Mouse (Mus musculus): ENCODE data around the gene Olfml2b. TPM values are rescaled to one million over a fixed set of nuclear protein-coding genes. Genes with fewer than 3 reads are reported as not detected.

Olfml2b gene
- total RNA-seq (2021) = 10 to 100 TPM; 30.0 to 34.8 TPM
- long read RNA-seq, experiment 1, transcript Olfml2b-201 (8 exons, 3,095 nt) = major isoform, 27 of 37 reads
- long read RNA-seq, experiment 1, partial matches to known transcripts = 9 of 37 reads
- long read RNA-seq, experiment 1, other reads (novel, unspliced or antisense) = 1 of 37 reads
- long read RNA-seq, experiment 2, transcript Olfml2b-201 (8 exons, 3,095 nt) = major isoform, 29 of 36 reads
- long read RNA-seq, experiment 2, partial matches to known transcripts = 3 of 36 reads
- long read RNA-seq, experiment 2, other reads (novel, unspliced or antisense) = 4 of 36 reads

DNA sequence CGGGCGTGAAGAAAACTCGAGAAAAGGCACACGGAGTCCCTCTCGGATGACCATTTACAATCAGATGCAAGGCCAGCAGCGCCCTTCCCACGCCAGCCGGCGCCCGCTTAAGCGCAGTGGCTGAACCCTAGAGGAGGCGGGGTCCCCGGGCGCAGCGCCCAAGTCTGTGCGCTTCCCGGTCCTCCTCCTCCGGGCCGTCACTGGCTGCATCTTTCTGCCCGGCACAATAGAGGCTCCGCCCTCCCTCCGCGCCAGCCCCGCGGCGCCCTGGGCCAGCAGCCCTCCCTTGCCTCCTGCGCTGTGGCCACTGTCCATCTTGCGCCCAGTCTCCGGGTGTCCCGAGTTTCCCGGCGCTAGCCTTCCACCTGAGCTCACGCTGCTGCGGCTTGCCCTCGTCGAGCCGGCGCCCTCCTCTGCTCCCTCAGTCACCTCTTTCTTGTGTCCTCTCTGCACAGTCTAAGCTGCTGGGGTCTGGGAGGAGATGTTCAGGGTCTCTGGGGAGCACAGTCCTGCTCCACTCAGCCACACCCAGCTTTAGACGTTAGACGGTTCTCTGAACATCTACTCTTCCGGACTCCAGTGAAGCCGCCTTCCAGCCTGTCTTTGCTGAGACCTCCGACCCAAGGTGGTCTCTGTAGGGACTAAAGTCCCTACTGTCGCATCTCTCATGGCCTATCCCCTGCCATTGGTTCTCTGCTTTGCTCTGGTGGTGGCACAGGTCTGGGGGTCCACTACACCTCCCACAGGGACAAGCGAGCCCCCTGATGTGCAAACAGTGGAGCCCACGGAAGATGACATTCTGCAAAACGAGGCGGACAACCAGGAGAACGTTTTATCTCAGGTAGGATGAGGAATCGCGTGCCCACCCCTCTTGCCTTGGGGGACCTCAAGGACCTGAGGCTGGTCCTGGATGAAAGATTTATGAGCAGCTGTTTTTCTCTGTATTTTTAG, at the start of gene Olfml2b:
Gene Olfml2b (plus strand): TSS at position 278 of the 951 bp plus-strand sequence.
- peak; percentile 74 to 85 for DNase-seq (ENCODE audit: low spot score in 2 of 2)

DNA sequence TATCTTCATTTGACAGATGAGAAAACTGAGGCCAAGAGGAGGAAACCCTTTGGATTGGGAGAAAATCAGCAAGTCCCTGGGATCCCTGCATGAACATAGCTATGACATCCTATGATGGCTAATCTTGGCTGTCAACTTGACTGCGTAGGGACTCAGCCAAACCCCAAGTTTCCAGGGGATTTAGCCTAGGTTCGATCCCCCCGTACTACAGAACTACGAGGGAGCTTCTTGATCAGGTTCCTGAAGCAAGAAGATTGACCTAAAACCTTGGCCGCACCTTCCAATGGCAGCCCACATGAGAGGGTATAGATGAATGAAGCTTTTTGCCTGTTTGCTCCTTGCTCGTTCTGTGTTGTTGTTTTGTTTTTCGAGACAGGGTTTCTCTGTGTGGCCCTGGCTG, 49.8 kb upstream of the Olfml2b start:
- no peak for DNase-seq (ENCODE audit: low spot score in 2 of 2)

DNA sequence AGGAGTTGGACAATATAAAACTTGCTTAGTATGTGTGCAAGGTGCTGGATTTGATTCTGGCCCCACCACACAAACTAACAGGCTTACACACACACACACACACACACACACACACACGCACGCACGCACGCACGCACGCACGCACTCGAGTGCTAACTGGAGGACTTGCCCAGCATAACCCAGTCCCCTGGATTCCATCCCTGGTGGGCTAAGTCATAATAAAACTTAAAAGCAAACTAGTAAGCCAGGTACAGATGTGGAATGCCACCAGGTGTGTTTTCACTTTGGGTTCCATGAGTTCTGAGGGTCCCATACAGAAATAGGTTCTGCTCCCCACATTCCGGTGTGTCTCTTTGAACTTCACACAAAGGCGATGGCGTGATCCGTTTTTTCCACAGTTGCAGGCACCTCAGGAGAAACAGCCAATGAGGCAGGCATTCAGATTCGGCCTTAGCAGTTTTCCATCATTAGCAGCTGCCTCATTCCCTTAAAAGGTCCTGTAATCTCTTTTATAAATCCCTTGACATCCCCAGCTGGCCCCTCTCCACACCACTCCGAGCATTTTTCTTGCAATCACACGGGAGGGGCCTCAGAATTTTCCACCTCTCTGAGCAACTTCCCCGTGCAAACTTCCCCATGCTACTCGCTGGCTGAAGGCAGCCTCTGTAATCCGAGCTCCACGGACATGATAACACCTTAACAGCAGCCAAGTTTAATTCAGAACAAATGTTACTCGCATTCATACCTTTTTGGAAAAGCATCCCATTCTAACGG, 38.9 kb upstream of the Olfml2b start:
- no peak for DNase-seq (ENCODE audit: low spot score in 2 of 2)

DNA sequence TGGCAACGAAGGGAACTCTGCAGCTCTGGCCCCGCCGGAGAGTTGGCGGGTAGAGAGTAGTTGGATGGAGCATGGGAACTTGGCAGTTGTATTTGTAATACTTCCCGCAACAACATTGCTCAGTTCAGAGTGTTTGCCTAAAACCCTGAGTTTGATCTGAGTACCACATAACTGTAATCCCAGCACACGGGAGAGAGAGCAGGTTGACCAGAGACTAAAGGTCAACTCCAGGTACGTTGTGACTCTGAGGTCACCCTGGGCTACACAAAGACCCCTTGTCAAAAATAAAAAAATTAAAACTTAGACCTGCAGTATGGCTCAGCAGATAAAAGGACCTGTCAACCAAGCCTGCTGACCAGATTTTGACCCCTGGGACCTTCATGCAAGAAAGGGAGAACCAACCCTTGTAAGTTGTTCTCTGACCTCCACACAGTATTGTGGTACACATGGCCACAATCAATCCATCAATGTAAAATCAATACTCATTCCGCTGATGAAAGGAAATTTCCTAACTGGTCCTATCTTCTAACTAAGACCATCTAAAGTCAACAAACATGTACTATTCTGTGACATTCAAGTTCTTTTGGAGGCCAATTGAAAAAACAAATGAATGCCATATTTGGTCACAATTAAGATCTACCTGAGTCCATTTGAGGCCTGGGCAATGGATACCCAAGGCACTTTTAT, 37.0 kb upstream of the Olfml2b start:
- DNase-seq (ENCODE audit: low spot score in 2 of 2) = no peak

DNA sequence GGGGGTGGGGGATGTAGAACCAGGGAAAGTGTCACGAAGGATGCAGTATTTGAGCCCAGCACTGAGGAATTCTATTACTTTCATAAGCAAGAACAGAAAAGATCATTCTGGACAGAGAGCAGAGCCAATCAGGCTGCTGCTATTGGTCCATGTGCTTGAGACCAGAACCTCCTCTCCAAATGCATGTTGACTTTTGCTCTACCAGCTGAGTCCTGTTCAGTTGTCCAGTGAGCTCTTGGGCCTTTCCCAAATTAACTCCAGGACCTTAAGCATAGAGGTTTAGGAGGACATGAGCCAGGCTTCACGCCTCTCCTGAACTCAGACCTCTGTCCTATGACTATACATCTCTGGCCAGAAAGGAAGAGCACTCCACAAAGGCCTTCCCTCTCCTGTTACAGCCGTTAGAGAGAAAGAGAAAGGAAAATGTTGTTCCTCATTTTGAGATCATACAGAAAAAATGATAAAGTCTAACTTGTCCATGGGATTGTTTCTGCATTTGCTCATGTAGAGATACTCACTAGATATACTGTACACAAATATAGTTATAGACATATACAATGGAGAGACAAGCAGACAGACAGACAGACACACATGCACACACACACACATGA, 35.8 kb upstream of the Olfml2b start:
- DNase-seq (ENCODE audit: low spot score in 2 of 2) = no peak

DNA sequence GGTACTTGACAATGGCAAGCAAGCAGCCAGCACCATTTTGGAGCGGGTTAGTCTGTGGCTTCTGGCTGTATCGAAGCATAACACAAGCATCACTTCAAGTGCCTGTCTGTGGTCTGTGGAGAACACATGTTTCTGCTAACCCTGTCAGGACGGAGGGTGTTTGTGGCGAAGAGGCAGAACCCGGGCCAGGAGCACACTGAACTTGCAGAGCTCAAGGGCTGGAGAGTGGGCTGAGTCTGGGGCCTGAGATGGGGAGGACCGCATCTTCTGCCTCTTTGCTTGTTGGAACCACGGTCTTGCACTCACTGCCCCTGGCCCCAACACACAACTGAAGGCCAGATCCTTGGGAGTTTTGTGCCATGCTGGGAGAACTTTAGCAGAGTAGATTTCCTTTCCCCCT, 34.5 kb upstream of the Olfml2b start:
- no peak for DNase-seq (ENCODE audit: low spot score in 2 of 2)

DNA sequence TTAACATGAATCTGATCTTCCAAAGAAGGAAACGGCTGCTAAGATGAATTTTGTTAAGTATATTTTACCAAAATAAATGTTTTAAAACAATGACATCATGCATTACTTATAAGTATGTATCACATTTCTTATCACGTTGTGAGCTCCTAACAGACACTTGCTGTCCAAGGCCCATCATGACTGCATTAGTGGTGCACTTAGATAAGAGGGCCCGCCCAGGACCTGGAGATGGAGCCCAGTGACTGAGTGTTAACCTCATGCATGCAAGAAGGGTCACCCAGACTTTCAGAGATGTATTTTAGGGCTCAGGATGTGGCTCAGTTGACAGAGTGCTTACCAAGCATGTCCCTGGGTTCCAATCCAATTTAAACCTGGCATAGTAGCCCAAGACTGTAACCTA, 34.0 kb upstream of the Olfml2b start:
- DNase-seq (ENCODE audit: low spot score in 2 of 2) = no peak

DNA sequence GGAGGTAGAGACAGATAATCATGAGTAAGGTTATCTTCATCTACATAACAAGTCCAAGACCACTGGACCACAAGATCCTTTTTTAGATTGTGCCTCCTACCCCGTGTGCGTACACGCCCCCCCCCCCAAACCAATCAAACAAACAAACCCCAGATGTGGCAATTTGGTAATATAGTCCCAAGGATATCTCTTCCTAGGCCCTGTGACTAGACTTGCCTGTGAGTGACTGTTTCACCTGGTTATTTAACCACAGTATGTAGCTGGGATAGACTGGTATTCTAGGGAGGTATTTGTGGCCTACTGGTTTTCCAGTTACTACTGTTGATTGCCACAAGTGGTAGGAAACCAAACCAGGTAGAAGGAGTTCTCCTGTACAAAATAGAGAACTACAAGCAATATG, 33.6 kb upstream of the Olfml2b start:
- DNase-seq (ENCODE audit: low spot score in 2 of 2) = no peak

DNA sequence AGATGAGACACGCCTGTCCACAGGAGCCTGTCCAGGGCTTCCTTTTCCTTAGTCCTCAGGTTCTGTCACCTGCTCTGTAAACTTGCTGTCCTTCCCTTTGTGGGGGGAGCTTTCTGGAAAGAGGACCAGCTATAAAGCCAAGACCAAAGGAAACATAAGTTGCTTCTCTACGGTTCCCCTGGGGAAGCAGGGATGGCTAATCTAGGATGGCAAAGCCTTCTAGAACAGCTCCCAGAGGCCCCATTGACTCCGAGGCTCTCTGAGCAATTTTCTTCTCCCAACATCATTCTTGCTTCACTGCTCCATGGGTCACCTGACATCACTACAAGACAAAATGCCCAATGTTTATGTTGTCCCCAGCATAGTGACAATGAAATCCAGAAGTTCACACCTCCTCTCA, 32.7 kb upstream of the Olfml2b start:
- no peak for DNase-seq (ENCODE audit: low spot score in 2 of 2)

DNA sequence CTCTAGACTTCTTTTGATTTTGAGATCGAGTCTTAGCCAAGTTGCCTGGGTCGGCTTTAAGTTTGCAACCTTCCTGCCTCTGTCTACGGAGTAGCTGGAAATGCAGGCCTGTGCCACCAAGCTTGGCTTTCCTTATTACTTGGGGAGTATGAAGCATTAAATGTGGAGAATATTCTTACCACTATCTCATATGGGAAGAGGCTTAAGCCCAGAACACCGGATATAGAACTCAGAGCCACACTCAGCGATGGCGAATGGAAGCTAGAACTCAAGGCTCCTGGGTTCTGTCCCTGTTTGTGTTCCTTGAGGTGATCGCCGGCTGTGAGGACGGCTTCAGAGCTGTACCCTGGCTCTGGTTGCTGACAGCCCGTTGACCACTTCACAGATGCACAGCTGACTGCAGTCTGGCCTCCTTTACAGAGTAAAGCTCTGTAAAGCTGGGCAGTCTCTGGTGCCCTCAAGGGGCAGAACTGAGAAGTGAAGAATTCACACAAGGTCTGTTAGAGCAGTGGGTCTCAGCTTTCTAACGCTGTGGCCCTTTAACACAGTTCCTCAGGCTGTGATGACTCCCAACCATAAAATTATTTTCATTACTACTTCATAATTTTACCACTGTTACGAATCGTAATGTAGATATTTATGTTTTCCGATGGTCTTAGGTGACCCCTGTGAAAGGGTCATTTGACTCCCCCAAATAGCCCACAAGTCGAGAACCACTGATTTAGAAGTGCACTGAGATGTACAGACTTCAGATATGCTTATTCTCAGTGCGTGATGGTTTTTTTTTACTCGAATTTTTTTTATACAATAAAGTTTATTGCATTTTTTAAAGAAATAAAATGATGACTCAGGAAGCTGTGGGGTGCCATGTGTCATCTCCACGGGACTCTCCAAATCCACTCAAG, 31.1 kb upstream of the Olfml2b start:
- DNase-seq (ENCODE audit: low spot score in 2 of 2) = peak; percentile 74 to 80

DNA sequence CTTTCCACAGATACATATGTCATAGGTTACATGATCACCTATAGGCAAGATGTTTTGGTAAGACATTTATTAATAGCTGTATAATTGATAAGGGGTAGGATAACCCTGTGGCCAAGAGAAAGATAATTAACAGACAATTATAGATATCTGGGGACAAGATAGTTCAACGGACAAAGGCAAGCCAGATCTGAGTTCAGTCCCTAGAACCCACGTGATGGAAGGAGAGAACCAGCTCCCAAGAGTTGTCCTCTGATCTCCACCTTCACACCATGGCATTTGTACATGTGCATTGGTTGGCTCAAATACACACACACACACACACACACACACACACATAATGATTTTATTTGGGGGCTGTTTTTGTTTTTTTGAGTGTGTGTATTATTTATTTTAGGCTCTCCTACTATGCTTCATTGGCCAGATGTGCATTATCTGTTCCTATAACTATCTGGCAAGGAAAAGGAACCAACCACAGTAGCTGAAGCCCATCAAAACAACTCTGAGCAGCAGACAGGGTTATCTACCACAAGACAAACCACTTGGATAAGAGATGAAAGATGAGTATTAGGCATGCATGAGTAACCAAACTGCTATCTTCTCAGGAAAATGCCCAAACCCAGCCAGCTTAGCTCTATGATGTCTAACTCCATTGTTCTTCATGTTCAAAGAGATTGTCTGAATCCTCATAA, 24.5 kb upstream of the Olfml2b start:
- no peak for DNase-seq (ENCODE audit: low spot score in 2 of 2)

DNA sequence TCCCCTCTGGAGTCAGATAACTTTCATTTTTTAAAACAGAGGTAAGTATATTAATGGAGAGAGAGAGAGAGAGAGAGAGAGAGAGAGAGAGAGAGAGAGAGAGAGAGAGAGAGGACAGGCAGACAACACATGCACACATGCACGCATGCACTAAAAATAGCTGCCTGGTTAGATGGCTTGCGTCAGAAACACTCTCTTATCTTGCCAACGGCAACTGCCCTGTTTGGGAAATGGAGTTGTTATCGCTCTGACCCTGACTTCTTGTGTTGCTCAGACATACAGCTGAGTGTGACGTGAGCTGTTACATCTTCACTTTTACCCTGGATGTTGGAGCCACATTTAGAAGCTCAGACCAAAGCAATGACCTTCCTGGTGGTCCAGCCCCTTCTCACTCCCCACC, 21.4 kb upstream of the Olfml2b start:
- no peak for DNase-seq (ENCODE audit: low spot score in 2 of 2)

DNA sequence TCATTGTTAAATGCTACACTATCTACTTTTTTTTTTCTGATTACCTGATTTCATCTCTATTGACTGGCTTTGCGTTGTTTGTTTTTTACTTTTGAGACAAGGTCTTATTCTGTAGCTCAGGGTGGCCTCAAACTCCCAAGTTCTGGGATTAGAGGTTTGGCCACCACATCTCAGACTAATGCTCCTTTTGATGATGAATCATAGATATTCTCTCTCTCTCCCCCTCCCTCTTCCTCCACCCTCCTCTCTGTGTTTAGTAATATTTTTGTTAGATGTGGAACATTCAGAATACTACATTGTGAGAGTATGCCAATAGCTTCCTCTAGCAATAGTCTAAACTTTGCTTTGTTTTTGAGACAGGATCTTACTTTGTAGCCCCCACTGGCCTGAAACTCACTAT, 20.9 kb upstream of the Olfml2b start:
- no peak for DNase-seq (ENCODE audit: low spot score in 2 of 2)

DNA sequence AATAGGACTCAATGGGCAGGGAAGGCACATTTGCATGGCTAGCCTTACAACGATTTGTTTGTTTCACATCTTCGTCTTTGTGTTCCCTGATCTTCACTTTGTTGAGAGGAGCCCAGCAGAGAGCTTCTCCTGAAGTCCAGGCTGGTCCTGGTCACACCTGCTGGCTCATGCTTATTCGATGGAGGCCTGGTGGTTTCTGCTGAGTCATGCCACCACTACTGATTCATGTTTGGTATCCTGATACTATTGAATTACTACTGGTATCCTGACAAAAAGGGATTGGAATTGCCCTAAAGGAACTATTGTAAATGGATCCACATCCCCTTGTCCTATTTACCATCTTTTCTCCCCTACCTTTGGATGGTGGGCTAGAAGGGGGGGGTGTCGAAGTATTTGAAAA, 13.8 kb upstream of the Olfml2b start:
- DNase-seq (ENCODE audit: low spot score in 2 of 2) = no peak

DNA sequence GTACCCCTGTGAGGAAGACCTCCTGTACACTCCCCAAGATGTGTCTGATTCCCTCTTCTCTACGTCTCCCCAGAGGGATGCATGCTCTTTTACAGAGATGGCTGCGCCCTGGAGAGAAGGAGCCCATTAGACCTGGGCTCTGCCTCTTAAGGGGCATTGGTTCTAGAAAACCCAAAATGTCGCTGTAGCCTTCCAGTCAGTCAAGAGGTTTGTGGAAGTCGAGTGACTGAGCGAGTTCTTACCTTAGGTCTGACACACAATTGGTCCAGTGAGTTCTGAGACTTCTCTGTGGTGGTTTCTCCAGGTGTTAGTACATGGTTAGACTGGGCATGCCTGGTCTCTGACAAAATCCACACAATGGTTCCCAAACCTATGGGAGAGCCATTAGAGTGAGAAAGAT, 12.8 kb upstream of the Olfml2b start:
- DNase-seq (ENCODE audit: low spot score in 2 of 2) = no peak

DNA sequence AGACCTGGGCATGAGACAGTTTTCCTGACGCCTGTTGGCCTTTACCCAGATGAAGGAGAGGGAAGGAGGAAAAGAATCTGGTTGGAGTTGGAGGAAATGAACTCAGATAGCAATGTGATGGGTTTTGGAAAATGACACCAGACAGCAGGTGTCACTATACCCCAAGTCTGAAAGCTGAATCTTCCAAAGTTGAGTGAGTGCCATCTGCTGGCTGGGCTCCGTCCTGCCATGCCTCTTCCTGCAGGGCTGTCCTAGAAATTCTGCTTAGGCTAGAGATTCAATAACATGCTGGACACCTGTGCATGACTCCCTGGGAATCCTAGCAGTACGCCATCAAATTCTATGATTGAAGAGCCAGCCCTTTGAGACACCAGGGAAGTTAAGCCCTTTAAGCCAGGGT, 11.9 kb upstream of the Olfml2b start:
- peak; percentile 79 to 90 for DNase-seq (ENCODE audit: low spot score in 2 of 2)

DNA sequence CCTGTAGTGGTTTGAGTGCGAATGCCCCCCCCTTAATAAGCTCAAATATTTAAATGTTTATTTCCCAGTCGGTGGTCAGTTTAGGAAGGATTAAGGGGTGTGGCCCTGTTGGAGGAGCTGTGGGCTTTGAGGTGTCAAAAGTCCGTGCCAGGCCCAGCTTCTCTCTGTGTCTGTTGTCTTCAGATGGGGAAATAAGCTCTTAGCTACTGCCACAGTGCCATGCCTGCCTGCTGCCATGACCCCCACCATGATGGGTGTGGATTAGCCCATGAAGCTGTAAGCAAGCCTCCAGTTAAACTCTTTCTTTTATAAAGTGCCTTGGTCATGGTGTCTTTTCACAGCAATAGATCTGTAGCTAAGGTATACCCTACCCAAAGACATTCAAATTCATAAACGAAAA, 11.5 kb upstream of the Olfml2b start:
- DNase-seq (ENCODE audit: low spot score in 2 of 2) = no peak

DNA sequence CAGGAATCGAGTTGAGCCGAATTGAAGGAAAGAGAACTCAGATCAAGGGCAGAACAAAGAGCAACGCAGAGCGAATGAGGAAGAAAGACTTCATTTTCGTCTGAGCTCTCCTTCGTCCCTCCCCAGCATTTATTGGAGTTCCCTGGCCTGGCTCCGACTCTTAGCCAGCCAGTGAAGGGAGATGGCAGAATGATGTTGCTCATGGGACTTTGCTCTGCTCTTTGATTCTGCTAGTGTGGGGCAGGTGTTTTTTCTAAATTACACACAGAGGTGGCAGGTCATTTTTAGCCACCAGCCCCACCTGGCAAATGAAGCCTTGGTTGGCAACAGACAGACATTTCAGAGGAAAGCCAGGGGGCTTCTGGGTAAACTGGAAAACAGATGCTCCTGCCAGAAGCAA, 5.4 kb upstream of the Olfml2b start:
- DNase-seq (ENCODE audit: low spot score in 2 of 2) = no peak

Data from layer of hippocampus, postnatal 14 days (tissue).